Mouse (Mus musculus) hindbrain, embryonic 16.5 days (tissue): ENCODE data around the gene Abca12. TPM values are rescaled to one million over a fixed set of nuclear protein-coding genes. Genes with fewer than 3 reads are reported as not detected.

Experiments
- ATAC-seq: fragments of 200-750 bp; cut with Nextera tagmentation; 2 replicates; pipeline ENCODE4 v1.8.0; 2017; ENCODE audit warnings: moderate TSS enrichment, moderate library complexity
- H3K27ac ChIP-seq: fragments of 300-500 bp; sonication (generic); 2 replicates; pipeline ENCODE4 v1.5.1; 2014; ENCODE audit warnings: low read depth, mild to moderate bottlenecking, control low read depth, low read length, moderate library complexity
- H3K27me3 ChIP-seq: fragments of 300-500 bp; sonication (generic); replicated peaks from 2 replicates; pipeline ENCODE4 v1.6.1; 2014; ENCODE audit warnings: low read length; ENCODE audit not compliant: control insufficient read depth, insufficient read depth
- H3K36me3 ChIP-seq: fragments of 300-500 bp; sonication (generic); 2 replicates; pipeline ENCODE4 v1.6.1; 2014; ENCODE audit warnings: mild to moderate bottlenecking, low read length, moderate library complexity, mixed read lengths; ENCODE audit not compliant: control insufficient read depth, insufficient read depth
- H3K4me1 ChIP-seq: fragments of 300-500 bp; sonication (generic); 2 replicates; pipeline ENCODE4 v1.6.1; 2014; ENCODE audit warnings: low read depth, low read length; ENCODE audit not compliant: control insufficient read depth, insufficient read depth
- H3K4me2 ChIP-seq: fragments of 300-500 bp; sonication (generic); 2 replicates; pipeline ENCODE4 v1.6.1; 2014; ENCODE audit warnings: mild to moderate bottlenecking, low read length, control low read depth, moderate library complexity
- H3K4me3 ChIP-seq: fragments of 300-500 bp; sonication (generic); 2 replicates; pipeline ENCODE4 v1.5.1; 2014; ENCODE audit warnings: mild to moderate bottlenecking, low read length, control low read depth, moderate library complexity
- H3K9ac ChIP-seq: fragments of 300-500 bp; sonication (generic); 2 replicates; pipeline ENCODE4 v1.6.1; 2014; ENCODE audit warnings: low read depth, mild to moderate bottlenecking, control low read depth, low read length, moderate library complexity
- H3K9me3 ChIP-seq: fragments of 300-500 bp; sonication (generic); 2 replicates; pipeline ENCODE4 v1.6.1; 2014; ENCODE audit warnings: mild to moderate bottlenecking, low read length, moderate library complexity; ENCODE audit not compliant: control insufficient read depth
- WGBS: fragments of 180-500 bp; shearing (Covaris S2); extraction: QIAGEN DNeasy Blood & Tissue Kit; methylation state at CpG from one replicate; pipeline ENCODE4 v1.1.7; 2014; 5-methylcytosine and 5-hydroxymethylcytosine counted together
- polyA plus RNA-seq: library from polyadenylated mRNA; unstranded; fragments of >200 nt; fragmentation: Nextera tagmentation; extraction: Ambion mirVana; gene quantifications from 2 replicates; pipeline ENCODE4 v1.2.1, GENCODE M21; 2015

The Abca12 gene
- 0.04 and 0.09 TPM in 2 replicates for polyA plus RNA-seq

GRCm38 (mm10) chr1:71414810-71415209 is at the start of gene Abca12:
Abca12 (minus strand) TSS chr1:71414910.
- Histone ChIP-seq H3K27ac (no peak within 1 kb of the TSS), H3K36me3 (no peaks in the 10 kb centered on the region), H3K4me2 (no peak within 1 kb of the TSS), H3K9ac (no peak within 1 kb of the TSS), H3K4me1 (no peaks in the 10 kb centered on the region), H3K27me3 (no peaks in the 10 kb centered on the region), H3K9me3 (no peaks in the 10 kb centered on the region), H3K4me3 (no peak within 1 kb of the TSS)
- no peak for ATAC-seq
- WGBS, result 89% methylated on average over 7 of the region's 7 CpGs

GRCm38 (mm10) chr1:71457961-71458360 is 43.3 kb upstream of the Abca12 start:
- H3K4me3 ChIP-seq, result no peak overlapping the region
- H3K27ac ChIP-seq, result no peak overlapping the region
- no peak for ATAC-seq
- H3K9ac ChIP-seq, result no peak overlapping the region
- 74% methylated on average over 3 of the region's 3 CpGs for WGBS
- H3K27me3 ChIP-seq, result no peaks in the 10 kb centered on the region
- no peak overlapping the region for H3K4me2 ChIP-seq
- H3K9me3 ChIP-seq, result no peaks in the 10 kb centered on the region
- no peaks in the 10 kb centered on the region for H3K4me1 ChIP-seq
- H3K36me3 ChIP-seq, result no peaks in the 10 kb centered on the region

- Histone ChIP-seq H3K27me3 (no peaks in the 10 kb centered on the region), H3K27ac (no peak overlapping the region), H3K4me2 (no peak overlapping the region), H3K9me3 (no peaks in the 10 kb centered on the region), H3K4me3 (no peak overlapping the region), H3K9ac (no peak overlapping the region), H3K36me3 (no peaks in the 10 kb centered on the region), H3K4me1 (no peaks in the 10 kb centered on the region)
- 91% methylated on average over 4 of the region's 4 CpGs for WGBS
- ATAC-seq, result no peak
Measured at GRCm38 (mm10) chr1:71447424-71447823, 32.7 kb upstream of the Abca12 start.

- H3K27me3 ChIP-seq, result no peaks in the 10 kb centered on the region
- no peaks in the 10 kb centered on the region for H3K36me3 ChIP-seq
- no peak overlapping the region for H3K9ac ChIP-seq
- no peak overlapping the region for H3K27ac ChIP-seq
- ATAC-seq, result no peak
- H3K9me3 ChIP-seq, result no peaks in the 10 kb centered on the region
- 60% methylated on average over 12 of the region's 13 CpGs for WGBS
- H3K4me2 ChIP-seq, result no peak overlapping the region
- no peak overlapping the region for H3K4me3 ChIP-seq
- no peaks in the 10 kb centered on the region for H3K4me1 ChIP-seq
Measured at GRCm38 (mm10) chr1:71421741-71422333, 7.1 kb upstream of the Abca12 start.

- WGBS, result 82% methylated on average over 5 of the region's 5 CpGs
- Histone ChIP-seq H3K27ac (no peak overlapping the region), H3K36me3 (no peaks in the 10 kb centered on the region), H3K4me1 (no peaks in the 10 kb centered on the region), H3K9me3 (no peaks in the 10 kb centered on the region), H3K4me3 (no peak overlapping the region), H3K9ac (no peak overlapping the region), H3K4me2 (no peak overlapping the region), H3K27me3 (no peaks in the 10 kb centered on the region)
- ATAC-seq, result no peak
Measured at GRCm38 (mm10) chr1:71418467-71418866, 3.8 kb upstream of the Abca12 start.

GRCm38 (mm10) chr1:71417951-71418350 is 3.2 kb upstream of the Abca12 start:
- no peak for ATAC-seq
- Histone ChIP-seq H3K4me1 (no peaks in the 10 kb centered on the region), H3K36me3 (no peaks in the 10 kb centered on the region), H3K9me3 (no peaks in the 10 kb centered on the region), H3K27ac (no peak overlapping the region), H3K9ac (no peak overlapping the region), H3K4me2 (no peak overlapping the region), H3K4me3 (no peak overlapping the region), H3K27me3 (no peaks in the 10 kb centered on the region)
- WGBS, result 66% methylated on average over 5 of the region's 5 CpGs

GRCm38 (mm10) chr1:71414084-71414483 is 626 bp downstream of the Abca12 start:
- Histone ChIP-seq H3K27ac (no peak overlapping the region), H3K4me2 (no peak overlapping the region), H3K36me3 (no peaks in the 10 kb centered on the region), H3K4me1 (no peaks in the 10 kb centered on the region), H3K9me3 (no peaks in the 10 kb centered on the region), H3K4me3 (no peak overlapping the region), H3K27me3 (no peaks in the 10 kb centered on the region), H3K9ac (no peak overlapping the region)
- ATAC-seq, result no peak
- 72% methylated on average over 4 of the region's 6 CpGs for WGBS

GRCm38 (mm10) chr1:71413114-71413513 is 1.6 kb downstream of the Abca12 start:
- Histone ChIP-seq H3K36me3 (no peaks in the 10 kb centered on the region), H3K4me3 (no peak overlapping the region), H3K9ac (no peak overlapping the region), H3K4me1 (no peaks in the 10 kb centered on the region), H3K9me3 (no peaks in the 10 kb centered on the region), H3K27ac (no peak overlapping the region), H3K4me2 (no peak overlapping the region), H3K27me3 (no peaks in the 10 kb centered on the region)
- WGBS, result 93% methylated on average over 11 of the region's 11 CpGs
- ATAC-seq, result no peak

GRCm38 (mm10) chr1:71407711-71408110 is 7.0 kb downstream of the Abca12 start:
- 76% methylated on average over 7 of the region's 7 CpGs for WGBS

GRCm38 (mm10) chr1:71397635-71398034 is 17.1 kb downstream of the Abca12 start:
- ATAC-seq, result no peak
- Histone ChIP-seq H3K9me3 (no peaks in the 10 kb centered on the region), H3K4me1 (no peaks in the 10 kb centered on the region), H3K27ac (no peak overlapping the region), H3K4me2 (no peak overlapping the region), H3K36me3 (no peaks in the 10 kb centered on the region), H3K9ac (no peak overlapping the region), H3K4me3 (no peak overlapping the region), H3K27me3 (no peaks in the 10 kb centered on the region)
- WGBS, result 92% methylated on average over 3 of the region's 3 CpGs

More at GRCm38 (mm10) chr1:71407711-71408110, 7.0 kb downstream of the Abca12 start:
- Histone ChIP-seq H3K4me2 (no peak overlapping the region), H3K4me1 (no peaks in the 10 kb centered on the region), H3K27ac (no peak overlapping the region), H3K27me3 (no peaks in the 10 kb centered on the region), H3K9ac (no peak overlapping the region), H3K36me3 (no peaks in the 10 kb centered on the region), H3K9me3 (no peaks in the 10 kb centered on the region), H3K4me3 (no peak overlapping the region)
- ATAC-seq, result no peak
